Mouse (Mus musculus) limb, embryonic 15.5 days (tissue): ENCODE measurements around the gene Atp6v0a1. TPM values are rescaled to one million over a fixed set of nuclear protein-coding genes. Genes with fewer than 3 reads are reported as not detected.
A peak's percentile ranks its signal among the peaks of the same experiment; 100 is the strongest.

Experiments used
- ATAC-seq: fragments of 200-750 bp; cut with Nextera tagmentation; 2 replicates; pipeline ENCODE4 v1.8.0; 2017; ENCODE audit warnings: low read depth, moderate TSS enrichment; ENCODE audit not compliant: insufficient number of reproducible peaks, low FRiP score, low TSS enrichment
- H3K27ac ChIP-seq: fragments of 300-500 bp; sonication (generic); 2 replicates; pipeline ENCODE4 v1.5.1; 2015; ENCODE audit warnings: moderate library complexity, mild to moderate bottlenecking, inconsistent platforms
- H3K27me3 ChIP-seq: fragments of 300-500 bp; sonication (generic); 2 replicates; pipeline ENCODE4 v1.6.1; 2015; ENCODE audit warnings: inconsistent platforms
- H3K36me3 ChIP-seq: fragments of 300-500 bp; sonication (generic); 2 replicates; pipeline ENCODE4 v1.6.1; 2015; ENCODE audit warnings: inconsistent platforms
- H3K4me1 ChIP-seq: fragments of 300-500 bp; sonication (generic); 2 replicates; pipeline ENCODE4 v1.6.1; 2015; ENCODE audit warnings: inconsistent platforms
- H3K4me2 ChIP-seq: fragments of 300-500 bp; sonication (generic); 2 replicates; pipeline ENCODE4 v1.6.1; 2015; ENCODE audit warnings: mild to moderate bottlenecking, inconsistent platforms
- H3K4me3 ChIP-seq: fragments of 300-500 bp; sonication (generic); 2 replicates; pipeline ENCODE4 v1.5.1; 2015; ENCODE audit warnings: mild to moderate bottlenecking, inconsistent platforms
- H3K9ac ChIP-seq: fragments of 300-500 bp; sonication (generic); 2 replicates; pipeline ENCODE4 v1.6.1; 2015; ENCODE audit warnings: inconsistent platforms
- H3K9me3 ChIP-seq: fragments of 300-500 bp; sonication (generic); 2 replicates; pipeline ENCODE4 v1.6.1; 2016; ENCODE audit warnings: inconsistent platforms
- WGBS: fragments of 180-500 bp; shearing (Covaris S2); methylation state at CpG from one replicate; pipeline ENCODE4 v1.1.7; 2015; 5-methylcytosine and 5-hydroxymethylcytosine counted together
- polyA plus RNA-seq: library from polyadenylated mRNA; unstranded; fragments of >200 nt; fragmentation: Nextera tagmentation; extraction: Ambion mirVana; gene quantifications from 2 replicates; pipeline ENCODE4 v1.2.1, GENCODE M21; 2015

Atp6v0a1 gene
- polyA plus RNA-seq, 1 experiment from 2014 or later = 43.6 TPM

GRCm38 (mm10) chr11:101051617-101052016 is 42.4 kb downstream of the Atp6v0a1 start:
- Histone ChIP-seq H3K4me3 (no peak overlapping the region), H3K9ac (no peak overlapping the region), H3K27me3 (no peaks in the 10 kb centered on the region), H3K4me2 (no peak overlapping the region), H3K9me3 (no peaks in the 10 kb centered on the region), H3K27ac (no peak overlapping the region), H3K4me1 (peaks cover 2% of the 10 kb centered on the region; the same call in 1 of the 2 replicates), H3K36me3 (peaks cover 71% of the 10 kb centered on the region)
- ATAC-seq = no peak
- WGBS = 76% methylated on average over 8 of the region's 8 CpGs

- WGBS = 78% methylated on average over 10 of the region's 10 CpGs
- peak overlapping the region; percentile 43 for H3K27ac ChIP-seq
- peak; percentile 53; the same call in 1 of the 2 replicates for ATAC-seq
- H3K9ac ChIP-seq = no peak overlapping the region
- no peaks in the 10 kb centered on the region for H3K27me3 ChIP-seq
- H3K4me1 ChIP-seq = peaks cover 5% of the 10 kb centered on the region; the same call in 1 of the 2 replicates
- no peak overlapping the region for H3K4me3 ChIP-seq
- peaks cover 72% of the 10 kb centered on the region for H3K36me3 ChIP-seq
- H3K4me2 ChIP-seq = no peak overlapping the region
- H3K9me3 ChIP-seq = no peaks in the 10 kb centered on the region
These were observed 43.7 kb downstream of the Atp6v0a1 start for GRCm38 (mm10) chr11:101052751-101053473.

DNA sequence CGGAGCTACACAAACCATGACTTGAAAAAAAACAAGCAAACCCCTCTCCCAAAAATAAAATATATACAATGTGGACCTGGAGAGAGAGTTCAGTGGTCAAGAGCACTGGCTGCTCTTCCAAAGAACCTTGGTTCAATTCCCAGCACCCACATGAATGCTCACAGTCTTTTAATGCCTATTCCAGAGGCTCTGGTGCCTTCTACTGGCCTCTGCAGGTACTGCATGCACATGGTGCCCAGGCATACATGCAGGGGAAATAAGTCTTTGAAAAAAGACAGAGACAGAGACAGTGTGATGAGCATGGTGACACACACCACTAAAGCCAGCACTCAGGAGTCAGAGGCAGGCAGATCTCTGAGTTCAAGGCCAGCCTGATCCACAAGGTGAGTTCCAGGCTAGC is 44.7 kb downstream of the Atp6v0a1 start:
- H3K9ac ChIP-seq = no peak overlapping the region
- no peak overlapping the region for H3K4me2 ChIP-seq
- peaks cover 14% of the 10 kb centered on the region for H3K4me1 ChIP-seq
- no peak for ATAC-seq
- H3K9me3 ChIP-seq = no peaks in the 10 kb centered on the region
- no peak overlapping the region for H3K27ac ChIP-seq
- WGBS = 97% methylated on average over 1 of the region's 1 CpGs
- H3K27me3 ChIP-seq = no peaks in the 10 kb centered on the region
- H3K4me3 ChIP-seq = no peak overlapping the region
- H3K36me3 ChIP-seq = peaks cover 65% of the 10 kb centered on the region

DNA sequence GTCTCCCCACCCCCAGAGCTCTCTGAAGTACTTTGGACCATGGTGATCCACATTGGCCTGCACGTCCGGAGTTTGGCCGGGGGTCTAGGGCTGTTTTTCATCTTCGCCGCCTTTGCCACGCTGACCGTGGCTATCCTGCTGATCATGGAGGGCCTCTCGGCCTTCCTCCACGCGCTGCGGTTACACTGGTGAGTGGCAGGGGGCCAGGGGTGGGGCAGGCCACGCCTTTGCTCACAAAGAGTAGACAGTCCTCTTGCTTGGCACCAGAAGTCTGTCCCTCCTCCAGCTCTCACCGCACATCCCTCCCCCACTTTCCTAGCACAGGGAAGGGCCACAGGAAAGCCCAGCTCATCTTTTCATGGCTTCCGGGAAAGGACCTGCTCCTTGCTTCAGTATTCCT is 46.2 kb downstream of the Atp6v0a1 start:
- no peak overlapping the region for H3K27ac ChIP-seq
- 83% methylated on average over 14 of the region's 14 CpGs for WGBS
- H3K9me3 ChIP-seq = no peaks in the 10 kb centered on the region
- H3K4me3 ChIP-seq = no peak overlapping the region
- no peaks in the 10 kb centered on the region for H3K27me3 ChIP-seq
- H3K4me1 ChIP-seq = peaks cover 26% of the 10 kb centered on the region
- no peak overlapping the region for H3K4me2 ChIP-seq
- H3K9ac ChIP-seq = no peak overlapping the region
- ATAC-seq = no peak
- peaks cover 52% of the 10 kb centered on the region; the same call in 1 of the 2 replicates for H3K36me3 ChIP-seq

- 39% methylated on average over 8 of the region's 8 CpGs for WGBS
- H3K9ac ChIP-seq = no peak overlapping the region
These were observed 47.6 kb downstream of the Atp6v0a1 start for GRCm38 (mm10) chr11:101056885-101057284.

GRCm38 (mm10) chr11:101057860-101058259 is 48.6 kb downstream of the Atp6v0a1 start:
- Histone ChIP-seq H3K4me2 (no peak overlapping the region), H3K9ac (no peak overlapping the region), H3K36me3 (peaks cover 39% of the 10 kb centered on the region; the same call in 1 of the 2 replicates), H3K27me3 (no peaks in the 10 kb centered on the region), H3K27ac (no peak overlapping the region), H3K9me3 (no peaks in the 10 kb centered on the region), H3K4me1 (peaks cover 46% of the 10 kb centered on the region), H3K4me3 (no peak overlapping the region)
- no peak for ATAC-seq
- 36% methylated on average over 5 of the region's 5 CpGs for WGBS

More at GRCm38 (mm10) chr11:101056885-101057284, 47.6 kb downstream of the Atp6v0a1 start:
- no peak overlapping the region for H3K4me2 ChIP-seq
- no peak overlapping the region for H3K4me3 ChIP-seq
- peaks cover 36% of the 10 kb centered on the region for H3K4me1 ChIP-seq
- H3K27me3 ChIP-seq = no peaks in the 10 kb centered on the region
- no peaks in the 10 kb centered on the region for H3K9me3 ChIP-seq
- peaks cover 38% of the 10 kb centered on the region; the same call in 1 of the 2 replicates for H3K36me3 ChIP-seq
- ATAC-seq = no peak
- H3K27ac ChIP-seq = peak overlapping the region; percentile 47

DNA sequence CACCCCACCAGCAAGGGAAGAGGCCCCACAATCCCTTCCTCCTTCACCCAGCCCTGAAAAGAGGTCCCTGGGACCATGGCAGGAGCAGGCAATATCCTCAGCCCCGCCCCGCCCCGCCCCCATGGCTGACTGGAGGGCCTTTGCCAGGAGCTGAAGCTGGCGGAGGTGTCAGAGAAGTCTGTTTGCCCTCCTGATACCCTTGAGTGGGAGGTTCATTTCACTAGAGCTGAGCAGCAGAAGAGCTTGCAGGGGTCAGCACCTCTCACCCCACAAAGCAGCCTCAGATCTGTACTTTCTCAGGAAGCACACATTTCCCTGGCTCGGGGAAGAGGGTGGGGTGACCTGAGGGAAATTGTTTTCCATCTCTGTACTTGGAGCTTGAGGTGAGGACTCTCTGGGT is 49.5 kb downstream of the Atp6v0a1 start:
- no peaks in the 10 kb centered on the region for H3K9me3 ChIP-seq
- peak overlapping the region; percentile 13; the same call in 1 of the 2 replicates for H3K27ac ChIP-seq
- H3K4me2 ChIP-seq = no peak overlapping the region
- H3K36me3 ChIP-seq = peaks cover 34% of the 10 kb centered on the region; the same call in 1 of the 2 replicates
- no peak overlapping the region for H3K4me3 ChIP-seq
- 61% methylated on average over 5 of the region's 5 CpGs for WGBS
- H3K27me3 ChIP-seq = no peaks in the 10 kb centered on the region
- peaks cover 55% of the 10 kb centered on the region for H3K4me1 ChIP-seq
- no peak overlapping the region for H3K9ac ChIP-seq
- ATAC-seq = no peak

DNA sequence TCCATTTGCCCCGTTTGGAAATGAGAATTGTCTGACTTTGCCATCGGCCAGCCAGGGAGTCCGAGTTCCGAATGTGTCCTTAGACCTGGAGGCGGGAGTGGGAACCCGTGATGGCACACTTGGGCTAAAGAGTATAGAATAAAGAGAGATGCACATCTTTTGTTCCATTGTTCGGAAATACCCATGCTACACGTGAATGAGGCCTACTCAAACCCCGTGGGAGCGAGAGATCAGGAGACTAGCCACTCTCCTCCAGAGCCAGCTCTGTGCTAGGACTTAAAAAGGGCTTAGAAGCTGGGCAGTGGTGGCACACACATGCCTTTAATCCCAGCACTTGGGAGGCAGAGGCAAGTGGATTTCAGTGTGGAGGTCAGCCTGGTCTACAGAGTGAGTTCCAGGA is 50.2 kb downstream of the Atp6v0a1 start:
- Histone ChIP-seq H3K4me1 (peaks cover 62% of the 10 kb centered on the region), H3K4me3 (no peak overlapping the region), H3K36me3 (peaks cover 31% of the 10 kb centered on the region; the same call in 1 of the 2 replicates), H3K9ac (no peak overlapping the region), H3K27ac (peak overlapping the region; percentile 89), H3K27me3 (no peaks in the 10 kb centered on the region), H3K4me2 (no peak overlapping the region), H3K9me3 (no peaks in the 10 kb centered on the region)
- 87% methylated on average over 10 of the region's 10 CpGs for WGBS
- no peak for ATAC-seq

DNA sequence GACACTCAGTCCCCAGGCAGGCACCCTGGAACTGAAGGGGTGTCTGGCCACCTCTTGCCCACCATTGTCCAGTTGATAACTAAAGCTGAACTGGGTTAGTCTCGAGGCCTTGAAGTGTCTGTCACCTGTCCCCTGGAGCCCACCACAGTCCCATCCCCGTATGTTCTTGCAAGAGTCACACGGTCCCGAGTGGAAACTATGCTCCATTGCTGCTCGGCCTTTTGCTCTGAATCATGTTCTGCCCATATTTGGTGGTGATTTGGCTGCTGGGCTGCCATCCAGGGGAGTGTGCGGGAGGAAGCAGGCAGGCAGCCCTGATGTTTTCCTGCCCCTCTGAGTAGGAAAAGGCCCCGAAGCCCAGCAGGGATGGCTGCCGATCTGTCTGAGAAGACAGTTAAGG is 50.9 kb downstream of the Atp6v0a1 start:
- peaks cover 28% of the 10 kb centered on the region; the same call in 1 of the 2 replicates for H3K36me3 ChIP-seq
- H3K27ac ChIP-seq = peak overlapping the region; percentile 89
- H3K4me2 ChIP-seq = no peak overlapping the region
- 30% methylated on average over 8 of the region's 8 CpGs for WGBS
- no peak overlapping the region for H3K4me3 ChIP-seq
- no peaks in the 10 kb centered on the region for H3K9me3 ChIP-seq
- H3K9ac ChIP-seq = no peak overlapping the region
- 0 out of 2 replicates have a peak, but pooled peaks have one; percentile 16 for ATAC-seq
- H3K27me3 ChIP-seq = no peaks in the 10 kb centered on the region
- peaks cover 64% of the 10 kb centered on the region for H3K4me1 ChIP-seq

GRCm38 (mm10) chr11:101061049-101061448 is 51.8 kb downstream of the Atp6v0a1 start:
- H3K36me3 ChIP-seq = peaks cover 23% of the 10 kb centered on the region; the same call in 1 of the 2 replicates
- no peak overlapping the region for H3K9ac ChIP-seq
- H3K27me3 ChIP-seq = no peaks in the 10 kb centered on the region
- no peak for ATAC-seq
- peaks cover 66% of the 10 kb centered on the region for H3K4me1 ChIP-seq
- no peak overlapping the region for H3K4me2 ChIP-seq
- 85% methylated on average over 5 of the region's 5 CpGs for WGBS
- peak overlapping the region; percentile 89 for H3K27ac ChIP-seq
- H3K4me3 ChIP-seq = no peak overlapping the region
- no peaks in the 10 kb centered on the region for H3K9me3 ChIP-seq

DNA sequence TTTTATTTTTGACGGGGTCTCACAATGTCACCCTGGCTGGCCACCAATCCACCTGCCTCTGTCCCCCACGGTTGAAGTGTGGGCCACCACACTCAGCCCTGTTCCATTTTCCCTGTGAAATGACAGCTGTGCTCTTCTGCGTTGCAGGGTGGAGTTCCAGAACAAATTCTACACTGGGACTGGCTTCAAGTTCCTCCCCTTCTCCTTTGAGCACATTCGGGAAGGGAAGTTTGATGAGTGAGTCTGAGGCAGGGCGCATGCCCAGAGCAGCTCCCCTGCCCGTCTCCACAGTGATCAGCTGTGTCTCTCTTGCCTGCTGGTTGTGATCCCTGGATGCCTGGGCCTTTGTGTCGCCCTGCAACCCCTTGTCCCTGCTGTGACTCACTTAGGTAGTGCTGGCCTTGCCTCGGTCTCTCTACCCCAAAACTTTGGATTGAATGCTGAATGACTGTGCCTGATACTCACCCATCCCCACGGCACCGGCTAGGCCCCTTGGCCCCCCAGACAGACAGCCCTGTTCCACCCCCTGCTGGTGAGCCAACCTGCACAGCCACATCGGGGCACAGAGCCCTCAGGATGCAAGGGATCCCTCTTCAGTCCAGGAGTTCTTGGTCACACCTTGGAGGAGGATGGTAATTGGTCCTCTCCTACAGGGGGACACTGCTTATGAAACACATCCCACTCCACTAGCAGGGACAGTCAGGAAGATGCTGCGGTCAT is 53.1 kb downstream of the Atp6v0a1 start:
- Histone ChIP-seq H3K9ac (no peak overlapping the region), H3K27ac (peak overlapping the region; percentile 90), H3K4me3 (no peak overlapping the region), H3K4me1 (peaks cover 73% of the 10 kb centered on the region), H3K4me2 (no peak overlapping the region), H3K36me3 (peaks cover 15% of the 10 kb centered on the region; the same call in 1 of the 2 replicates), H3K9me3 (no peaks in the 10 kb centered on the region), H3K27me3 (no peaks in the 10 kb centered on the region)
- WGBS = 72% methylated on average over 12 of the region's 12 CpGs
- ATAC-seq = no peak
